Mouse (Mus musculus): Measurements from ENCODE around the gene Skp1a.
"Not testable (repeated sequence)": the region's sequence is repeated elsewhere in the genome, so short reads cannot be mapped to it uniquely, and the experiment has no call there.

Skp1a gene

GRCm38 (mm10) chr11:52231606-52232541, at the start of gene Skp1a:
Gene Skp1a (plus strand): TSS chr11:52231995.
- DNase-seq, result peak; percentile 80

GRCm38 (mm10) chr11:52196496-52197023, 35.2 kb upstream of the Skp1a start:
- not testable (repeated sequence) for DNase-seq

DNA sequence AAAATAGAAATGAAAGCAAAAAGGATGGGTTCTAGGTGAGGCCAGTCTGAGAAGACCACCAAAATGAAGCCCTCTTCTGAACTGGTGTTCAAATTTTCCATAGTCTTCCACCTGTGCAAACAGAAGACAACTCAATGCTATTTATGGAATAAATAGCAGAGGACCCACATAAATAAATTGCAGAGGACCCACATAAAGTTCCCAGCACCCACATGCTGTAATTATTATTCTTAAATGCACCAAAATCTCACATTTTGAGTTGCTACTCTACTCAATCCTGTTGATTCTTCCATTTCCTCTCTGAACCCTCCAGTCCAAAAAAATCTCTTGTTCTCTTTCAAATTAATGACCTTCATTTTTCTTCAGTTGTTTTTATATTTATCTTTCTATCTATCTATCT, 17.9 kb upstream of the Skp1a start, which contains the start of gene Olfr1371:
TSS of gene Olfr1371 (minus strand) at position 101 of the 400 bp plus-strand sequence.
- no peak for DNase-seq

DNA sequence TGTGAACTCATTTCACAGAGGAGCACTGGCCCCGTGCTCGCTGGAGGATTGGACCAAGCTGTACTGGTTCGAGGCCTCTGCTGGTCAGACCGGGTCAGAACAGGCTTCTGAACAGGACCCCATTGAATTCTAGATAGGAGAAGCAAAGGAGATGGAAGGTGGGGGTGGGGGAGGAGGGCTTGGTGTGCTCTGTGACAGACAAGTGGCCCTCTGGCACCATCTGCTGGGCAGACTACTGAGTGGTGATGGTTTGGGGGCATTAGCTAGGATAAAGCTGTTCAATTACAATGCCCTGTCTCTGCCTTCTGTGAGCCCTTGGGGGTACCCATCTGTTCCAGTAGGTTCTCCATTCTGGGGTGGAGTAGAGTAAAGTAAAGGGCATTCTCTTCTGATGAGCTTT, 11.5 kb upstream of the Skp1a start:
- DNase-seq, result peak; percentile 36 to 54

DNA sequence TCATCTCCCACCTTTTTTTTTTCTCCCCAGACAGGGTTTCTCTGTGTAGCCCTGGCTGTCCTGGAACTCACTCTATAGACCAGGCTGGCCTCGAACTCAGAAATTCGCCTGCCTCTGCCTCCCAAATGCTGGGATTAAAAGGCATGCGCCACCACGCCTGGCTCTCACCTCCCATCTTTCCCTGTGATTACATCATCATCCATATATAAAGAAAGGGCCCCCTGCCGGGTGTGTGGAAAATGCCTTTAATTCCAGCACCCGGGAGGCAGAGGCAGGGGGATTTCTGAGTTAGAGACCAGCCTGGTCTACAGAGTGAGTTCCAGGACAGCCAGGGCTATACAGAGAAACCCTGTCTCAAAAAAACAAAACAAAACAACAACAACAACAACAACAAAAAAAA, 9.9 kb upstream of the Skp1a start:
- DNase-seq, result not testable (repeated sequence)

GRCm38 (mm10) chr11:52222891-52223290, 8.9 kb upstream of the Skp1a start:
- DNase-seq, result no peak

DNA sequence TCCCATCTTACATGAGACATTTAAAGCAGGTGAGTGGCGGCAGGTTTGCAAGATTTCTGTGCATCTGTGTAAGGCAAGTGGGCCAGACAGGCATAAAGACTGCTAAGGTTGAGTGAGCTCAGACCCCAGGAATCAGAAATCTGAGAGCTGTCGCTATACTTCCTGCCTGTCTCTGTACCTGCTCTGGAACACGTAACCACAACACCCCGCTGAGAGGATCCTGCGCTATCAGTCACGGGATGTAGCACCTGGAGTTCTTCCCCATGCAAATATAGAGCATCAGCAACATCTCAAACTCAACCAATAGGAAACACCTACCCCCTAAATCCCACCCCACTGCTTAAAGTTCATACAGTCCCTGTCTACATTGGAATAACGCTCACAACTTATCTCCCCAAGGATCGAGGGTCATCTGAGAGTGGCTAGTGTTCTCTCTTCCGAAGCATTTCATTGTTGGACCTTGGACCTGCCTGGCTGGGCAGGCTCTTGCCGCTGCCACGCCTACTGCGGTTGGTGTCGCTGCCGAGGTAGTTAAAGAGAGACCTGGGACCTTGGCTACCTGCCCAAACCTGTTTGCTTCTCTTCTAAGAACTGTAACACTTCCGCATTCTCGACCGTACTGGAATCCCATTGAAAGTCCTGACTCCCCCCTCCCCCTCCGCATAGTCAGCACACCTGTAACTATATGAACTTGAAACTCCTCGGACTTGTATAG, 7.7 kb upstream of the Skp1a start:
- DNase-seq, result peak; percentile 34 to 66

DNA sequence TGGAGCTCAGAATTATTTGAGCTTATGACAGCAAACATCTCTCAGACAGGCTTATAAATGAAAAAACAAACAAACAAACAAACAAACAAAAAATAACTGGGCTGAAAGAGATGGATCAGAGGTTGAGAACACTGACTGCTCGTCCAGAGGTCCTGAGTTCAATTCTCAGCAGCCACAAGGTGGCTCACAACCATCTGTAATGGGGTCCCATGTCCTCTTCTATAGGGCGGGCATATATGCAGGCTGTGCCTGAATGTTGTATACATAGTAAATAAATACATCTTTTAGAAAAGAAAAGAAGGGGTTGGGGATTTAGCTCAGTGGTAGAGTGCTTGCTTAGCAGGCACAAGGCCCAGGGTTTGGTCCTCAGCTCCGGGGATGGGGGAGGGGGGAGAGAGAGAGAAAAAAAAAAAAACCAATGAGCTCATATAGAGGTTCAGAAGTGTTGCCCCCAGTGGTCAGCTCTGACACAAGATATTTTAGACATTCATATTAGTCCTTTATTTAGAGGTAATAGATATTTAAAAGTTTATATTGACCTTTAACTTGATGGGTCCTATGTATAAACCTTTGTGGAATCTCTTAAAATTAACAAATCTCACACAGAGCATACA, 5.7 kb upstream of the Skp1a start:
- DNase-seq, result no peak

DNA sequence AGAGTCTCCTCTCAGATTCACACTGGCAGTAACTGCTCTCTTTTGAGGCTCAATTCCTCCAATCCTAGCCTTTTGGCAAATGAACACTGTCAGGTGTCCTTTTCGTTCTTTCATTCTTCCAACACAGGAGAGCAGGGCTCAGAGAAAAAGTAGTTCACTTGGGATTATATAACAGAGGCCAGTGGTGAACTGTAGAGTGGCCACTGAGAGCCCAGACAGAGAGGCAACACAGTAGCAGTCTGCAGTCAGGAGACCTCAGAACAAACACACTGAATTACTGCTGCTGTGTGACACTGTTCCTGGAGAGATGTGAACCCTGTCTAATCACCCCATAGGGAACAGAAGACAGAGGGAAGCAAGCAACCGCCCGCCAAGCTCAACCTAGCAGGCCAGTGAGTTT, 4.7 kb upstream of the Skp1a start:
- DNase-seq, result no peak

GRCm38 (mm10) chr11:52227466-52228226, 4.1 kb upstream of the Skp1a start:
- no peak for DNase-seq

DNA sequence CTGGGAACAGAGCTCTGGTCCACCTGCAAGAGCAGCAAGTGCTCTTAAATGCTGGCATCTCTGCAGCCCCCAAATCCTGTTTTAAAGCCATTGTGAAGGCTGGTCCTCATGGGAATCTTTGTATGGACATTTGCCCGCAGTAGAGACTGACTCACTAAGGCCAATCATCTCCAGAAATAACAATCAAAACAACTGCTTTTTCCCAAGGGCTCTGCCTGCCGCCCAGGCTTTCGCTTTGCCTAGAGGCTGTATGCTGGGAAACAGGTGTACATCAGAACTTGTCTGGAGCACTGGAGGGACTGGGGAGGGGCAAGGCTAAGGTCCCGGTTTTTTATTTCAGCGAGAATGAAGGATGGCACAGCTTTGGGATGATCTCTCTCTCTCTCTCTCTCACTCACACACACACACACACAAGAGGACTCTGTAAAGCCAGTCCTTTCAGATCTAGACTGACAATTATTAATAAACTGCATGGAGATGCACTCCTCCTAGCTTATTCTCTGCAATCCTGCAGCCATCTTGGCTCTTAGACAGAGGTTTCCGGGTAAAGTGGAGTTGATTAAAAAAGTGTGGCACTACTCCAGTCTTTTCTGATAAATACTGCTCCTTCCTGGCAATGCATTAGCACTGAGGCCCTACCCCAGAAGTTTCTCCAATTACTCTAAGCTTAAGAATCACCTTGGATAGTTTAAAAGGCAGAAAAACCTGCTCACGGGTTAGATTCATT, 2.9 kb upstream of the Skp1a start:
- DNase-seq, result no peak

DNA sequence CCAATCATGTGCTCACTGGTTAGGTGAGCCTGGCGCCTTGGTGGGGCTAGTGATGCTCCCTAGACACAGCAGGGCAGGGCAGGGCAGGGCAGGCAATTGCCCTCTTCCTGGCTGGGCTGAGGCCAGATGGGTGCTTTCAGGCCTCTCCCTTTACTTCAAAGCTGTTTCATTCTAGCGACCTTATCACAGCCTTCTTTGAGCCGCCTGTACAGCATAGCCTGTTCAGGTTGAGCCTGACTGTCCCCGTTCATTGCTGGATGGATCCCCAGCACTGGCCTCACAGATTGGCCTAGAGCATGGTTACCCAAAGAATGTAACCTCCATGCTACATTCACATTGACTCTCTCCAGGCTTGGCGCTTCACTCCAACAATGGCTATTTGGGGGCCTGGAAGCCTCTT, 1.1 kb upstream of the Skp1a start:
- DNase-seq, result no peak

- DNase-seq, result no peak
Measured at GRCm38 (mm10) chr11:52233043-52233653, 1.4 kb downstream of the Skp1a start.

DNA sequence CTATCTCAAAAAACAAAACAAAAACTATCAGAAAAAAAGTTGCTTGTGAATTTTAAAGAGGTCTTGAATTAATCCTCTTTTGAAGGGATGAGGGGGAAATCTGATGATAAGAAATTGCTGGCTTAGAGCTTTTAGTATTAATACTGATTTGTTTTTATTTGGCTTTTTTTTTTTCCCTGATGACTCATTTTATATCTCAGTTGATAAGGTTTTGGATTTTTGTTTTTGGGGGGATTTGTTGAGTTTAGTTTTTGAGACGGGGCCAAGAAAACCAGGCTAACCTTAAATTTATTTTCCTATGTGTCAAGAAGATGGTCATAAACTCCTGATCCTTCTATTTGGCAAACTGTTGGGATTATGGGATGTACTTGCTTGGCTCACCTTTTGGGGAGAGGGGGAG, 2.1 kb downstream of the Skp1a start:
- DNase-seq, result no peak

DNA sequence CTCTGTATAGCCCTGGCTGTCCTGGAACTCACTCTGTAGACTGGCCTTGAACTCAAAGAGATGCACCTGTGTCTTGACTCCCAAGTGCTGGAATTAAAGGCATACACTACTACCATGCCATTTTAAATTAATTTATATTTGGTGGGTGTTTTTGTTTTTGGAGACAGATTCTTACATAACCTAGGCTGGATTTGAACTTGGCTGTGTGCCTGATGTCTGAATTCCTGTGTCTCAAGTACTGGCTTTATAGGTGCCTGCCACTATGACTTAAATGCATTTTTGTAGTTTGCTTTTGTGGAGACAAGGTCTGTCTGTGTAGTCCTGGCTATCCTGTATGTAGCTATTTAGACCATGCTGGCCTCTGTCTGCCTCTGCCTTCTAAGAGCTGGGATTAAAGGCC, 2.7 kb downstream of the Skp1a start:
- DNase-seq, result no peak

GRCm38 (mm10) chr11:52240898-52241542, 9.2 kb downstream of the Skp1a start:
- no peak for DNase-seq

GRCm38 (mm10) chr11:52249452-52249851, 17.7 kb downstream of the Skp1a start:
- no peak for DNase-seq

DNA sequence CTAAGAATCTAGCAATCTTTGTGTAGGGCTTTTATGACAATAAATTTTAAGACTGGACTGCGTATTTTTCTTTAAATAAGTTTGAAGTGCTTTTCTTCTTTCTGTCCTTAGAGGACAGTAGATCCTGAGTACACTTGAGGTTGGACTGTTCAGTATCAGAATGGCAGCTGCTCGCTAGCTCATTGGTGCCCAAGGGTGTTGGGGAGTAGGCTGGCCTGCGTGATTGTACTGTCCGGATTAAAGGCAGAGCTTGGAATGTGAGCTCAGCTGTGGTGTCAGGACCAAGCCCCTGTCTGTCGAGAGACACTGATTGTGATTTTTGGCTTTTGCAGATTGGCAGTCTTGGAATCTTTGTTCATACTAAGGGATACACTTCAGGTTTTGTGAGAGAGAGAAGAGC, 20.0 kb downstream of the Skp1a start:
- DNase-seq, result no peak

- DNase-seq, result no peak
Measured at GRCm38 (mm10) chr11:52252692-52253091, 20.9 kb downstream of the Skp1a start.

DNA sequence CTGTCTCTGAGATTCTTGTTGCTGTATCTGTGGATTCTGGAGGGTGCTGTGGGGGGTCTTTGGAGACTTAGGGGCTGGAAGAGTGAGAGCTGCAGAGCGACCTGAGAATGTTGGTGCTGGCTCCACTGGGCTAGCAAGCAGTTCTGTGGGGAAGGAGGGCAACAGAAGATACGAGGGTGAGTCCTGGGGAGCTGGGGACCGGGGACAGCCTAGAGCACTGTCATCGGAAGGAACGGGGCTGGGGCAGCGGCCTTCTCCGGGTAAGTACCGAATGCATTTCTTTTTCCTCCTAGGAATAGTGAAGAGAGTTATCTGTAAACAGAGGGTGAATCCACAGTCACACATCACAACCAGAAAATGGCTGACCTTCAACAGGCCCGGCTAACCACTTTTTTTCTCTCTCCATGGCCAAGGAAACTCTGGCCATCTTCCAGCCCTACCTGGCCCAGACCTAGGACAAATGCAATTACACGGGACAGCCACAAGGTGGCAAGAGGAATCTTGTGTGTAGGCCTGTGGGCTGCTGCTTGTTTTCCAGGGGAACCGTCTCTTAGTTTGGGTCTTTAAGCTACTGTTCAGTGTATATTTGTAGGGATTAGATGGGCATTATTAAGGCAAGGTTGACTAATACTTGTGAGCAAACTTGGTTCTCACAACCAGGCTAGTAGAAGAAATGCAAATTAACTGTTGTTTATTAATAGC, 22.0 kb downstream of the Skp1a start:
- peak in 1 of 2 experiments; percentile 46 for DNase-seq
